Mouse (Mus musculus) left cerebral cortex, postnatal 25 days (tissue): ENCODE measurements at regions not wholly inside any gene's neighbourhood (a gene's known extent, or its start where the extent isn't known, plus 50 kb on each side); places are given as distances from the start of the nearest gene placed in this dataset.
A peak's percentile ranks its signal among the peaks of the same experiment; 100 is the strongest.

ENCODE experiments used
- DNase-seq, 2 experiments: peaks; one replicate each; pipeline ENCODE4 v3.0.0; 2022; ENCODE audit warnings: low spot score in 2 of 2, mixed read lengths in 1 of 2
- intact Hi-C: fragments of 180-260 bp; cut with DNase I; formaldehyde crosslinking; loops from one replicate; pipeline ENCODE4 v1.15.1; 2025

DNA sequence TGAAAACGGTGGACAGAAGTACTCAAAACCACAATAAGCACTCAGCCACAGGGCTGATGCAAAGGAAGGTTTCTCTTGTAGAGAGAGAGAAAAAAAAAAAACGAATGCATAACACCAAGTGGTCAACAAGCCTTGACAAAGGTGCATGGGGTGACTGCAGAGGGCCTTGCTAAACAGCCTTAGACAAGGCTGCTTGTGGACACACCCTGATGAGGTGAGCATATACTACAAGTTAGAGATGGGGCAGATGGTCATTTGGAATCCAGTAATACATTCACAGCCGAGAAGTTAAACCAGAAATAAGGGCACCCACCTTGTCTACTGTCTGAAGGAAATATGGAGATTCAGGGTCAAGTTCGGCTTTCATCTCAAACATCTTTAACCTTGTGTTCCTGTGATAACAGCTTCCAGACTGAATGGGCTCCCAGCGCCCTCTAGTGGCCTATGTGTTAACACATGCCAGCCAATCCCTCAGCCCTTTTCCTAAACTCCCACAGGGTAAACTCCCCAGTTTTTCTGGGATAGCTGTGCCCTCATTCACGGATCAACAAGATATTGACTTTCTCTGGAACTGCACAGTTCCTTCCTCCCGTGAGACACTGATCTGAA, 150.7 kb downstream of the Ptger3 start:
- peak; percentile 71 to 79 for DNase-seq
- intact Hi-C loops, result loop anchor here (1.0 kb wide), 1 partner anchor 152 kb away; no protein-coding TSS in a partner anchor

DNA sequence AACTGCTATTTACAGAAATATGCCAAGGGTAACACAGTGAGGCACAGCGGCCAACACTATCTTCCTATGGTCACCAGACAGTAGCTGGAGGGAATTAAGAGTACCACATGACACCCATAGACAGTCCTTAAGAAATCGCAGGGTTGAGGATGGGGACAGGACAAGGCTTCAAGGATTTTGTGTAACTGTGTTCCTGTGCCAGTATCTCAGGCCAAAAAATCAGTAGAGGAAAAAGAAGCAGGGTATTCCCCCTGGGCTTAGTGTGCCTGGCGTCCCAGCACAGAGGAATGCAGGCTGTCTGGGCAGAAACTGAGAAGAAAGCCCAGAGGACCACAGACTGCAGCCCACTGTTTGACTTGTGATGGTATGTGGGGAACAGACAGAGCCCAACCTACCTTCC, 147.3 kb downstream of the Ptger3 start:
- intact Hi-C loops, result no loop called here
- DNase-seq, result no peak

DNA sequence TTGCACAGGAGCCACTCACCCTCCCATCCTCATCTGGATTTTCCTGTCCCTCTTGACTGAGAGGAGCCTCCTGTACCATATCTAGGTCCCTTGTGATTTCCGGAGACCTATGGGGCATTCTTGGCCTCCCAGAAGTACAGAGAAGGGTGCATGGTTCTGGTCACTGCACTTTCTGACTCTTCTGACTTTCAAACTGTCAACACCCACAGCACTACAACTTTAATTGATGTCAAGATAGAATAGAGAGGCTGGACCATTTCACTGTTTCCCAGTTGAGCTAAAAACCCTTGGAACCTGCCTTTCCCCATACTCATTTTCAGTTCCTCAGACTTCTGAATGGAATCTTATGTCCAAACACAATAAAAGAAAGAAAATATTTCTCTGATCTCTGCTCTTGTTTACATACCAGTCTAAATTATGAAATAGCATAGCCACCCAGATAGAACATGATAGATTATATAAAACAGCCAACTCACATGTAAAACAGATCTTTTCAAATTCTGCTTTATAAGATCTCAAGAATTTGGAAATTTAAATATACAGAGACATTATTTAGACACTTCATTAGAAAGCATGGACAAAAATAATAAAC, 144.2 kb downstream of the Ptger3 start:
- DNase-seq, result no peak
- intact Hi-C loops, result no loop called here

DNA sequence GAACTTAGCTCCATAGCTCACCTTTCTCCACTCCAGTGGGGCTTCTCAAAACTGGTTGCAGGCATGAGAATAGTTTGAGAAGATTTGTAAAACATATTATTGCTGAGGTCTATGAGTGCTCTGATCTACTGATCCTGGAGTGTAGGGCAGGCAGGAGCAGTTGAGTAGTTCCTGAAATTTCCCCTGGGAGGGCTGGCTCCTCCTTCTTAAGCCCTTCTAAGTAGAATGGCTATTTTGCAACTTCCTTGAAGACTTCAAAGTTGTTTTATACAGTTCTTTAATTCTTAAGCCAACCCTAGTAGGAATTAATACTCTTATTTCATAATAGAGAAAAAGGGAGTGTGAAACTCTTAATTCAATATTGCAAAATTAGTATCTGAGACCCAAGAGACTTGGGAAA, 133.3 kb downstream of the Ptger3 start:
- intact Hi-C loops, result no loop called here

DNA sequence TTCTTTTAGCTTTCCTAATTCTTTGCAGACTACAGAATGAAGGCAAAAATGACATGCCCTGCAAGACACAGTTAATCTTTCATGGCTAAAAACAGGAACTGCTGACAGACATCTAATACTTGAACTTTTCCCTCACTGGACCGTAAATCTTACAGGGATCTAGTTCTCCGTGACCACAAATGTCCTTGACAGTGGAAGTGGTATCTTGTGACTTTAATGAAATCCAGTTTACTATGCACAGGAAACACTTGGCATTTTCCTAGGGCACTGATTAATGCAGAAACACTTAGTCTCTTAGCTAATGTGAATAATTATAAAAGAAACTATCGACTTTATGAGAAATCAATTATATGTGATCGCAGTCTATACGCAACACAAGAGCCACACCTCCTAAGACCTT, 131.8 kb downstream of the Ptger3 start:
- DNase-seq, result no peak
- intact Hi-C loops, result no loop called here

More for the DNA sequence above, 133.3 kb downstream of the Ptger3 start:
- DNase-seq, result no peak

DNA sequence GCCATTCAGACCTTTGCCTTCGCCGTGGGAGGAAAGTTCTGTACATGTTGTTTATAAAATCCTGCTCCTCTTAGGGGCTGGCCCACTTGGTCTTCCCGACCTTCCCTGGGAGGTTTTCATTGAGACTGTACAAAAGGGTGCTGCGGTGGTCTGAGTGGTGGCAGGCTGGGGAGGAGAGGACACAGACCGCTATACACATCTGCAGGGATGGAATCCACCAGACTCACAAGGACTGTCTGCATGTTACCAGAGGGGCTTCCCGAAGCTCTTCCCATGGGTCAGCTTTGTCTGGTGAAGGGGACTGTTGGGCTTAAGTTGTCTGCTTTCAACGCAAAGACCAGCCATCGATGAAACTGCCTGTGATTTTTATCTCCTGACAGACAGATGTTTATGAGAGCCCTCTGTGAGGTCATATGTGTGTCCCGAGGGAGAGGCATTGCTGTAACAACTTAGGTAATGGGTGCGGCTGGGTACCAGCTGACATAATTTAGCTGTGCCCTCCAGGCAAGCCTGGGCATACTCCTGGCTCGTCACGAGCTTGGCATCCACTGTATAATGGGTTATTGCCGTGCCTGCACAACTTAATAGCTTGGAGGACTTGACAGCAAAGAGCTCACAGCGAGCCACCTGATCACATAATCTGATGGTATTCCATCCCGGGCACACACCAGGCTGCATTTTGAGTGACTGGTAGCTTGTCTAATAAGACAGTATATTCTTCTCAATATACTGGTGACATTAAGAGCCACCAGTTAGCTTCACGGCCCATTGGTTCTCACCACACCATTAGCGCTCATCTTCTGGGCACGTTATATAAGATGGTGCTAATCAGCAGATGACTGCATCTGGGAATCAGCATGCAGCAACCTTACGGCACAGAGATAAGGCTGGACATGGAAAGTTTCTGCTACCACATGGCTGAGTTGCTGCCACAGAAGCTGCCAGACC, 128.7 kb downstream of the Ptger3 start:
- no peak for DNase-seq
- intact Hi-C loops, result no loop called here
